Mouse (Mus musculus) hindbrain, embryonic 11.5 days (tissue): ENCODE results near the gene U2af1. TPM values are rescaled to one million over a fixed set of nuclear protein-coding genes. Genes with fewer than 3 reads are reported as not detected.
"Not testable (repeated sequence)": the region's sequence is repeated elsewhere in the genome, so short reads cannot be mapped to it uniquely, and the experiment has no call there.

Source experiments
- ATAC-seq: fragments of 200-750 bp; cut with Nextera tagmentation; 2 replicates; pipeline ENCODE4 v1.8.0; 2017; ENCODE audit warnings: mild to moderate bottlenecking, moderate TSS enrichment, moderate library complexity; ENCODE audit not compliant: low FRiP score
- DNase-seq: peaks from one replicate; pipeline ENCODE4 v3.0.0-alpha.2; 2015; ENCODE audit warnings: low spot score
- H3K27ac ChIP-seq: fragments of 300-500 bp; sonication (generic); 2 replicates; pipeline ENCODE4 v1.5.1; 2014; ENCODE audit warnings: mild to moderate bottlenecking, low read depth, low read length
- H3K27me3 ChIP-seq: fragments of 300-500 bp; sonication (generic); 2 replicates; pipeline ENCODE4 v1.6.1; 2014; ENCODE audit warnings: mild to moderate bottlenecking, low read length, moderate library complexity, mixed read lengths; ENCODE audit not compliant: control insufficient read depth, insufficient read depth
- H3K36me3 ChIP-seq: fragments of 300-500 bp; sonication (generic); 2 replicates; pipeline ENCODE4 v1.6.1; 2014; ENCODE audit warnings: mild to moderate bottlenecking, low read length, moderate library complexity, mixed read lengths; ENCODE audit not compliant: control insufficient read depth, insufficient read depth
- H3K4me1 ChIP-seq: fragments of 300-500 bp; sonication (generic); replicated peaks from 2 replicates; pipeline ENCODE4 v1.6.1; 2014; ENCODE audit warnings: low read length, mixed read lengths; ENCODE audit not compliant: control insufficient read depth, insufficient read depth
- H3K4me2 ChIP-seq: fragments of 300-500 bp; sonication (generic); replicated peaks from 2 replicates; pipeline ENCODE4 v1.6.1; 2014; ENCODE audit warnings: mild to moderate bottlenecking, low read depth, low read length
- H3K4me3 ChIP-seq: fragments of 300-500 bp; sonication (generic); 2 replicates; pipeline ENCODE4 v1.5.1; 2014; ENCODE audit warnings: low read depth, low read length
- H3K9ac ChIP-seq: fragments of 300-500 bp; sonication (generic); 2 replicates; pipeline ENCODE4 v1.6.1; 2014; ENCODE audit warnings: low read depth, low read length
- H3K9me3 ChIP-seq: fragments of 300-500 bp; sonication (generic); 2 replicates; pipeline ENCODE4 v1.6.1; 2016; ENCODE audit warnings: low read length; ENCODE audit not compliant: control insufficient read depth
- WGBS: fragments of 180-500 bp; shearing (Covaris S2); extraction: QIAGEN DNeasy Blood & Tissue Kit; methylation state at CpG from one replicate; pipeline ENCODE4 v1.1.7; 2014; 5-methylcytosine and 5-hydroxymethylcytosine counted together
- polyA plus RNA-seq: library from polyadenylated mRNA; unstranded; fragments of >200 nt; fragmentation: Nextera tagmentation; extraction: Ambion mirVana; gene quantifications from 2 replicates; pipeline ENCODE4 v1.2.1, GENCODE M21; 2014

Gene U2af1
- polyA plus RNA-seq, 1 experiment from 2014 or later, result 204 TPM

DNA sequence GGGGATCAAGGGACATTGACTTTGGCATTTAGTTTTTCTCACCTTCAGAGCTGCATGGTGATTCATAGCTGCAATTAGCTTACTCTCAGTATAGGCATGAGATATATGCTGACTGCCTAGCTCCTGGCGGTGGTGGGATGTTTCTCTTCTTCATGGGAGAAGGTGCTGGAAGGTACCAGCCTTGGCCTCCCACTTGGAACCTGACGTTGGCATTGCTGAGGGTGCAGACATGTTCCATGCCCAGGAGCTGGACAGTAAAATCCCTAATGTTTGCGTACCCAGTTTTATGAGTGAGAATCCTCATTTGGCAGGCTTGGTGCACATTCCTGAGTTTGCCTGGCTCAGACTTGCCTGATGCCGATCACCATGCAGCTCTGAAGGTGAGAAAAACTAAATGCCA lies 35.6 kb downstream of the U2af1 start:
- no peak for DNase-seq
- no peak overlapping the region for H3K9ac ChIP-seq
- no peaks in the 10 kb centered on the region for H3K36me3 ChIP-seq
- ATAC-seq, result no peak
- 93% methylated on average over 4 of the region's 4 CpGs for WGBS
- no peaks in the 10 kb centered on the region for H3K27me3 ChIP-seq
- no peak overlapping the region for H3K27ac ChIP-seq
- H3K4me2 ChIP-seq, result no peak overlapping the region
- H3K4me3 ChIP-seq, result no peak overlapping the region
- no peaks in the 10 kb centered on the region for H3K4me1 ChIP-seq
- H3K9me3 ChIP-seq, result no peaks in the 10 kb centered on the region

DNA sequence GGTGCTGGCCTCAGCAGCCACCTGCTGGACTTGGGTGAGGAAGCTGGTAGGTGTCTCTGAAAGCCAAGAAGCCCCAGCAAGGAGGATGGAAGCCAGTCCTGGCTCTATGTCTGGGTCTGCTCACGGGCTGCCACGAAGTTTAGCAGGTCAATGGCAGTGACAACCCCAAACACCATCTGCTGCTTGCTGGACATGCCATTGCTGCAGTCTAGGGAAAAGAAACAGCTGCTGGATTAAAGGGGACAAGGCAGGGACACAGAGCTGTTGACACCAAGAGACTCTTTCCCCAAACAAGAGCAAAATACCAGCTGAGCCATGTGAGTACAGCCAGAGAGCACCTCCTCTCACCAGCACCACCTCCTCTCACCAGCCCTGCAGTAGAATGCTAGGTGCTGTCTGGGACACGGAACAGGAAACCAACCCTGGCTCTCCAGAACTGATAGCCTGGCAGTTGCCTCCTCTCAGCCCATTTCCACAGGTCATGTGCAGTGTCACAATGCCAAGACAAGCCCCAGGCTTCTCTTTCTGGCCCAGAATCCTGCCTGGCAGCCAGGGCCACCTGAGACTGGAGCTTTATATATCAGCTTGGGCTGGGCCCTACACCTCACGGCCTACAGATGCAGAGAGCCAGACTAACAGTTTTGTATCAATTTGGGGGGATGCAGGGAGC lies 45.5 kb downstream of the U2af1 start:
- H3K4me2 ChIP-seq, result no peak overlapping the region
- no peak for DNase-seq
- H3K4me1 ChIP-seq, result no peaks in the 10 kb centered on the region
- WGBS, result 89% methylated on average over 4 of the region's 4 CpGs
- H3K36me3 ChIP-seq, result no peaks in the 10 kb centered on the region
- no peaks in the 10 kb centered on the region for H3K9me3 ChIP-seq
- ATAC-seq, result no peak
- H3K4me3 ChIP-seq, result no peak overlapping the region
- H3K27me3 ChIP-seq, result no peaks in the 10 kb centered on the region
- no peak overlapping the region for H3K27ac ChIP-seq
- H3K9ac ChIP-seq, result no peak overlapping the region

DNA sequence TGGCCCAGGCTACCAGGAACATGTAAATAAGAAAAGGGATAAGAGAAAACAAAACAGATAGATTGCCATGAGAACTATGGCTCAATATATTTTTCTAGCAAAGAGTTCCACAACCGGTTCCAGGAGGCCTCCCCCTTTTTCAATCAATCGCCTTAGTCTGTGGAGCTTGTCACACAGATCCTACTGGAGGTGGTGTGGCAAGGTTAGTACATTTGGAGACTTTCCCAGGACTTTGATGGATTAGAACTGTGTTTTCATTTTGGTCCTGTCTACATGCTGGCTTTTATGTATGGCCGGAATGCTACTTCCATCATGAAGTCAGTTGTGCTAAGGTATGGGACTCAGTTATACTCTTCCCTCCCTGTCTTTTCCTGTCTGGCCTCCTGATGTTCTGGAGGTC lies 48.8 kb downstream of the U2af1 start:
- Histone ChIP-seq H3K9ac (no peak overlapping the region), H3K4me1 (no peaks in the 10 kb centered on the region), H3K4me2 (no peak overlapping the region), H3K4me3 (no peak overlapping the region), H3K27ac (no peak overlapping the region), H3K27me3 (no peaks in the 10 kb centered on the region), H3K9me3 (no peaks in the 10 kb centered on the region), H3K36me3 (no peaks in the 10 kb centered on the region)
- no peak for ATAC-seq
- 94% methylated on average over 3 of the region's 3 CpGs for WGBS
- DNase-seq, result no peak

DNA sequence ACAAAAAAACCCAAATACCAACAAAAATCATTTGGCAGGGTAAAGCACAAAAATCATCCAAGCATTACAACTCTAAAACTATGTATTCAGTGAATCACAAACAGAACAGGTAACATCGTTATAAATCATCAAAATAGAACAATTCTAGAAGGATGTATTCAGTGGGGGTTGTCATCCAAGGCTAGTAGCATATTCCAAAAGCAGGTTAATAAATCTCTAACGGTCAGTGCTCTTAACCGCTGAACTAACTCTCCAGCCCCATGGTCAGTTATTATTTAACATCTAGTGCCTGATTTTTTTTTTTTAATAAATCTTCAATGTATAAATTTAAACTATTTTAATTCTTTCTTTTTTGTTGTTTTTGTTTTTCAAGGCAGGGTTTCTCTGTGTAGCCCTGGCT lies 49.5 kb downstream of the U2af1 start:
- ATAC-seq, H3K9ac ChIP-seq, H3K27ac ChIP-seq, DNase-seq, H3K9me3 ChIP-seq, H3K4me2 ChIP-seq, H3K4me1 ChIP-seq, H3K4me3 ChIP-seq, H3K36me3 ChIP-seq, H3K27me3 ChIP-seq: not testable (repeated sequence)
- 97% methylated on average over 3 of the region's 3 CpGs for WGBS

DNA sequence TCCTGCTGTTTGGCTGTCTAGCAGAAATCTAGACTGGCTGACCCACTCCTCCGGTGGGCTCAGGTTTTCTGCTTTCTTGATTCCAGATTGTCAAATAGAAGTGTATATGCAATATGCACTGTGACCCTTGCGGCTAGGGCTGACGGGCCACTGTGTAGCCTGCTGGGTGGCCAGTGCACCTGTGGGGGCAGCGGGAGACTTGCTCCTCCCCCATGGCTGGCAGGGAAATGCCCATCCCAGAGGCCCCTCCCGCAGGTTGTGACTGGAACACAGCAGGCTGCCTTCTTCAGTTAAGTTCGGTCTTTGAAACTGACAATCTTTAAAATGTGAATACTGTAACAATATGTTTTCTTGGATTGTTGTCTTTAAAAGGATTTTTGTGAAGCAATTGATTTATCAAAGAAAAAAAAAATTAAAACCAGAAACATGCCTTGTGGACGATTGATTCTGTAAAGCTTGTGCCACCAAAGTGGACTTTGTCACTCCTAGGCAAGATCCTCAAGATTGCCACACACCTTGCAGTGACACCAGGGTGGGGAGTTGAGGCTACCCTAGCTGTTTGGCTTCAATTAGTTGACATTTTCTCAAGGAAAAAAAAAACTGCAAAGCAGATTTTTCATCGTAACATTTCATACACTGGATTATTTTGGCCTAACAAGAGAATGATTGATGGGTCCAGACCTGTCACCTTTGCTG lies 51.3 kb downstream of the U2af1 start:
- ATAC-seq (no peak), DNase-seq (no peak)
- no peaks in the 10 kb centered on the region for H3K9me3 ChIP-seq
- H3K27ac ChIP-seq, result no peak overlapping the region
- no peak overlapping the region for H3K9ac ChIP-seq
- 84% methylated on average over 8 of the region's 8 CpGs for WGBS
- H3K27me3 ChIP-seq, result no peaks in the 10 kb centered on the region
- no peaks in the 10 kb centered on the region for H3K4me1 ChIP-seq
- no peak overlapping the region for H3K4me2 ChIP-seq
- H3K4me3 ChIP-seq, result no peak overlapping the region
- H3K36me3 ChIP-seq, result no peaks in the 10 kb centered on the region

DNA sequence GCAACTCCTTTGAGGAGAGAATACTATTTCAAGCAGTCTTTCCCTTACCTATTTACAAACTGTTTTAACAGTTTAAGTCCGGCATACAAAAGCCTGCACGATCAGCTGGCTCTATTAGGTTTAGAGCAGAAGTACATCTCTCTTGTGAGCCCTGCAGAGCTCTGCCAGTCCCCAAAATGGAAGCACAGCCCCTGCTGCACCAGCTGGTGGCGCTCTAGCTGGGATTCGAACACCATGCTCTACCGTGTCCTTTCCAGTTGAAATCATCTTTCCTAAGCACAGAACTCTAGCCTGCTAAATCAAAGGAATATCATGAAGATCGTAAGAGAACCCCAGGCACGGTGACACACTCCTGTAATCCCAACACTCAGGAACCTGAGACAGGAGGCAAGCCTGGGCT lies 52.3 kb downstream of the U2af1 start:
- Histone ChIP-seq H3K9me3 (no peaks in the 10 kb centered on the region), H3K4me1 (no peaks in the 10 kb centered on the region), H3K4me2 (no peak overlapping the region), H3K36me3 (no peaks in the 10 kb centered on the region), H3K4me3 (no peak overlapping the region), H3K27ac (no peak overlapping the region), H3K27me3 (no peaks in the 10 kb centered on the region), H3K9ac (no peak overlapping the region)
- DNase-seq (no peak), ATAC-seq (no peak)
- 80% methylated on average over 7 of the region's 7 CpGs for WGBS

DNA sequence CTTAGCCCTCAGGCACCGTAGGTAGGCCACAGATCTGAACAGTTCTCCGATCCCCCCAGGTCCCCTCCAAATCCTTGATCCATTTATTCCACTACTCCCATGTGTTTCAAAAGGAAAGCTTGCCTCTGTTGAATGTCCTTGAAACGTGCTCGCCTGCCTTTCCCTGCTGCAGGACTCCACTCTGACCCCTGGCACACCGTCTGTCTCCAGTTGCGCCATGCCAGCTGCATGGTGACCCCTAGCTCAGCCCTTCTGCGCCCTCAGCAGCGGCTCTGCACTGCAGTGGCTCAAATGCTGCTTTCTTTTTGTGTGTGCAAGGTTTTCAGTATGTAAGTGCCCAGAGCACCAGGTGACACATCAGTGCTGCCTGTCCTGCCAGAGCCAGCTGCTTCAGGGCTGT lies 60.1 kb downstream of the U2af1 start:
- Histone ChIP-seq H3K27me3 (no peaks in the 10 kb centered on the region), H3K36me3 (no peaks in the 10 kb centered on the region), H3K27ac (no peak overlapping the region), H3K4me3 (no peak overlapping the region), H3K9me3 (no peaks in the 10 kb centered on the region), H3K9ac (no peak overlapping the region), H3K4me1 (no peaks in the 10 kb centered on the region), H3K4me2 (no peak overlapping the region)
- WGBS, result 88% methylated on average over 8 of the region's 8 CpGs
- no peak for DNase-seq
- no peak for ATAC-seq

DNA sequence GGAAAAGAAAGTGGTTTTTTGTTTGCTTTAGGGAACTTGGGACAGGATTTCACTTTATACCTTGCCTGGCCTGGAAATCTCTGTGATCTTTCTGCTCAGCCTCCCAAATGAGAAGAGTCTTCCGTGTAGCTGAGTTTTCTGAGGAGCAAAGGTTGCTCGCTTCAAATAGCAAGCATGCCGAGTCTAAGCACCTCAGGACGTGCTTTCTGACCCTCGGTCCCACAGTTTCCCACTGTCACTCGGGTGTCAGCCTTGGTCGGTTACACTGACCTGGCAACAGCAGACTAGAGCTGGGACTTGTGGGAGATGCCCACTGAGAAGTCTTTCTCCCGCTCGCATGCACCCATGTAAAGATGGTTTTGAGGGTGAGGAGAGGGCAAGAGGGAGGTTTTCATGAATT lies 60.7 kb downstream of the U2af1 start:
- Histone ChIP-seq H3K9me3 (no peaks in the 10 kb centered on the region), H3K9ac (no peak overlapping the region), H3K36me3 (no peaks in the 10 kb centered on the region), H3K4me3 (no peak overlapping the region), H3K27ac (no peak overlapping the region), H3K4me2 (no peak overlapping the region), H3K27me3 (no peaks in the 10 kb centered on the region), H3K4me1 (no peaks in the 10 kb centered on the region)
- DNase-seq (no peak), ATAC-seq (no peak)
- WGBS, result 90% methylated on average over 9 of the region's 9 CpGs
